Mouse (Mus musculus): Measurements from ENCODE around the gene Enc1. TPM values are rescaled to one million over a fixed set of nuclear protein-coding genes. Genes with fewer than 3 reads are reported as not detected.

The Enc1 gene
- polyA plus RNA-seq, 1 experiment, result 8.5 TPM

GRCm38 (mm10) chr13:97271641-97272040 lies 30.7 kb downstream of the Enc1 start:
- WGBS, result 66% methylated on average over 6 of the region's 6 CpGs
- Histone ChIP-seq H3K4me3 (replicated peaks; ENCODE audit: extremely low read depth, low read depth, low read length) (no peak overlapping the region), H3K4me1 (ENCODE audit: control insufficient read depth, insufficient read depth, low read length) (no peaks in the 10 kb centered on the region)
- TF ChIP-seq CTCF (IDR thresholded peaks at IDR 0.05; ENCODE audit: insufficient read depth, low read length) (no peak), POLR2A (IDR thresholded peaks at IDR 0.05; ENCODE audit: borderline replicate concordance, extremely low read depth, low read depth, low read length) (no peak)
- DNase-seq, result no peak

- Histone ChIP-seq H3K4me1 (ENCODE audit: control insufficient read depth, insufficient read depth, low read length) (no peaks in the 10 kb centered on the region), H3K4me3 (replicated peaks; ENCODE audit: extremely low read depth, low read depth, low read length) (no peak overlapping the region)
- TF ChIP-seq CTCF (IDR thresholded peaks at IDR 0.05; ENCODE audit: insufficient read depth, low read length) (no peak), POLR2A (IDR thresholded peaks at IDR 0.05; ENCODE audit: borderline replicate concordance, extremely low read depth, low read depth, low read length) (no peak)
- WGBS, result 83% methylated on average over 3 of the region's 3 CpGs
- DNase-seq, result no peak
These were observed 33.9 kb downstream of the Enc1 start for GRCm38 (mm10) chr13:97274757-97275156.

GRCm38 (mm10) chr13:97275482-97275881 lies 34.6 kb downstream of the Enc1 start:
- TF ChIP-seq CTCF (IDR thresholded peaks at IDR 0.05; ENCODE audit: insufficient read depth, low read length) (no peak), POLR2A (IDR thresholded peaks at IDR 0.05; ENCODE audit: borderline replicate concordance, extremely low read depth, low read depth, low read length) (no peak)
- no peak for DNase-seq
- Histone ChIP-seq H3K4me3 (replicated peaks; ENCODE audit: extremely low read depth, low read depth, low read length) (no peak overlapping the region), H3K4me1 (ENCODE audit: control insufficient read depth, insufficient read depth, low read length) (no peaks in the 10 kb centered on the region)
- whole genome bisulfite sequencing, result 71% methylated on average over 10 of the region's 10 CpGs

GRCm38 (mm10) chr13:97282051-97282910 lies 41.4 kb downstream of the Enc1 start:
- peak overlapping the region; percentile 39 for H3K4me3 ChIP-seq (replicated peaks; ENCODE audit: extremely low read depth, low read depth, low read length)
- TF ChIP-seq CTCF (IDR thresholded peaks at IDR 0.05; ENCODE audit: insufficient read depth, low read length), result no peak
- no peak for TF ChIP-seq POLR2A (IDR thresholded peaks at IDR 0.05; ENCODE audit: borderline replicate concordance, extremely low read depth, low read depth, low read length)
- DNase-seq, result peak; percentile 29
- H3K4me1 ChIP-seq (ENCODE audit: control insufficient read depth, insufficient read depth, low read length), result no peaks in the 10 kb centered on the region; the same call in 1 of the 2 replicates
- 35% methylated on average over 26 of the region's 26 CpGs for WGBS

GRCm38 (mm10) chr13:97282911-97283281 lies 42.0 kb downstream of the Enc1 start:
- peak; percentile 7 for DNase-seq
- TF ChIP-seq POLR2A (IDR thresholded peaks at IDR 0.05; ENCODE audit: borderline replicate concordance, extremely low read depth, low read depth, low read length) (no peak), CTCF (IDR thresholded peaks at IDR 0.05; ENCODE audit: insufficient read depth, low read length) (no peak)
- 34% methylated on average over 9 of the region's 9 CpGs for WGBS
- H3K4me3 ChIP-seq (replicated peaks; ENCODE audit: extremely low read depth, low read depth, low read length), result no peak overlapping the region
- H3K4me1 ChIP-seq (ENCODE audit: control insufficient read depth, insufficient read depth, low read length), result no peaks in the 10 kb centered on the region; the same call in 1 of the 2 replicates

GRCm38 (mm10) chr13:97287046-97287445 lies 46.1 kb downstream of the Enc1 start:
- no peak for TF ChIP-seq POLR2A (IDR thresholded peaks at IDR 0.05; ENCODE audit: borderline replicate concordance, extremely low read depth, low read depth, low read length)
- no peak for TF ChIP-seq CTCF (IDR thresholded peaks at IDR 0.05; ENCODE audit: insufficient read depth, low read length)
- H3K4me1 ChIP-seq (ENCODE audit: control insufficient read depth, insufficient read depth, low read length), result no peaks in the 10 kb centered on the region; the same call in 1 of the 2 replicates
- H3K4me3 ChIP-seq (replicated peaks; ENCODE audit: extremely low read depth, low read depth, low read length), result no peak overlapping the region
- DNase-seq, result no peak
- WGBS, result 87% methylated on average over 3 of the region's 3 CpGs

GRCm38 (mm10) chr13:97290747-97291146 lies 49.8 kb downstream of the Enc1 start:
- Histone ChIP-seq H3K4me3 (replicated peaks; ENCODE audit: extremely low read depth, low read depth, low read length) (no peak overlapping the region), H3K4me1 (ENCODE audit: control insufficient read depth, insufficient read depth, low read length) (peaks cover 3% of the 10 kb centered on the region)
- TF ChIP-seq CTCF (IDR thresholded peaks at IDR 0.05; ENCODE audit: insufficient read depth, low read length) (no peak), POLR2A (IDR thresholded peaks at IDR 0.05; ENCODE audit: borderline replicate concordance, extremely low read depth, low read depth, low read length) (no peak)
- WGBS, result 43% methylated on average over 3 of the region's 3 CpGs
- DNase-seq, result no peak

- 86% methylated on average over 17 of the region's 17 CpGs for WGBS
- H3K4me3 ChIP-seq (replicated peaks; ENCODE audit: extremely low read depth, low read depth, low read length), result no peak overlapping the region
- TF ChIP-seq POLR2A (IDR thresholded peaks at IDR 0.05; ENCODE audit: borderline replicate concordance, extremely low read depth, low read depth, low read length) (no peak), CTCF (IDR thresholded peaks at IDR 0.05; ENCODE audit: insufficient read depth, low read length) (no peak)
- H3K4me1 ChIP-seq (ENCODE audit: control insufficient read depth, insufficient read depth, low read length), result peaks cover 4% of the 10 kb centered on the region
- DNase-seq, result no peak
These were observed 50.4 kb downstream of the Enc1 start for GRCm38 (mm10) chr13:97291354-97291753.

GRCm38 (mm10) chr13:97292026-97292425 lies 51.1 kb downstream of the Enc1 start:
- WGBS, result 81% methylated on average over 8 of the region's 8 CpGs
- Histone ChIP-seq H3K4me1 (ENCODE audit: control insufficient read depth, insufficient read depth, low read length) (peaks cover 7% of the 10 kb centered on the region), H3K4me3 (replicated peaks; ENCODE audit: extremely low read depth, low read depth, low read length) (no peak overlapping the region)
- TF ChIP-seq POLR2A (IDR thresholded peaks at IDR 0.05; ENCODE audit: borderline replicate concordance, extremely low read depth, low read depth, low read length), result no peak
- TF ChIP-seq CTCF (IDR thresholded peaks at IDR 0.05; ENCODE audit: insufficient read depth, low read length), result no peak
- no peak for DNase-seq

Measured in lung, adult 2 months (tissue).